Mouse (Mus musculus) liver, postnatal 0 days (tissue): ENCODE data around the gene Aars.

Experiments
- CTCF ChIP-seq: sonication (generic); IDR thresholded peaks from 2 replicates; pipeline ENCODE4 v1.5.1; 2016; ENCODE audit warnings: antibody characterized with exemption, low read depth
- EP300 ChIP-seq: IDR thresholded peaks from 2 replicates; pipeline ENCODE4 v1.6.1; 2016; ENCODE audit warnings: antibody characterized with exemption, low read depth, mild to moderate bottlenecking

- TF ChIP-seq CTCF, result no peak
- no peak for TF ChIP-seq EP300
Measured at GRCm38 (mm10) chr8:111061688-111062071, 28.7 kb downstream of the Aars start.
